Mouse (Mus musculus) spleen, adult 2 months (tissue): ENCODE data around the gene Ephb1. TPM values are rescaled to one million over a fixed set of nuclear protein-coding genes. Genes with fewer than 3 reads are reported as not detected.

ENCODE experiments used
- DNase-seq, 2 experiments: peaks; one replicate each; pipeline versions ENCODE4 v3.0.0 to v3.0.0-alpha.2; 2012 to 2021; ENCODE audit warnings: low spot score in 2 of 2, low read depth in 1 of 2
- H3K27ac ChIP-seq: fragments of 200-500 bp; 2 replicates; pipeline ENCODE4 v1.5.1; 2012; ENCODE audit warnings: low read length, inconsistent platforms; ENCODE audit not compliant: insufficient read depth
- H3K27me3 ChIP-seq: fragments of 200-500 bp; 2 replicates; pipeline ENCODE4 v1.6.1; 2012; ENCODE audit warnings: mild to moderate bottlenecking, moderate library complexity, low read length, inconsistent platforms; ENCODE audit not compliant: control insufficient read depth, insufficient read depth
- H3K36me3 ChIP-seq: fragments of 200-500 bp; 2 replicates; pipeline ENCODE4 v1.6.1; 2012; ENCODE audit warnings: mild to moderate bottlenecking, low read length, inconsistent platforms; ENCODE audit not compliant: control insufficient read depth, insufficient read depth
- H3K4me1 ChIP-seq: fragments of 200-500 bp; 2 replicates; pipeline ENCODE4 v1.6.1; 2011; ENCODE audit warnings: inconsistent platforms; ENCODE audit not compliant: control insufficient read depth, insufficient read depth, insufficient read length
- H3K4me3 ChIP-seq: fragments of 200-500 bp; 2 replicates; pipeline ENCODE4 v1.5.1; 2011; ENCODE audit warnings: mild to moderate bottlenecking, inconsistent platforms; ENCODE audit not compliant: insufficient read depth, insufficient read length; ENCODE audit errors: extremely low read depth
- CTCF ChIP-seq: fragments of 200-500 bp; IDR thresholded peaks from 2 replicates; pipeline ENCODE4 v1.5.1; 2011; ENCODE audit warnings: mild to moderate bottlenecking, inconsistent platforms; ENCODE audit not compliant: insufficient read depth, insufficient read length, insufficient replicate concordance; ENCODE audit errors: extremely low read depth
- POLR2A ChIP-seq: fragments of 200-500 bp; IDR thresholded peaks from 2 replicates; pipeline ENCODE4 v1.6.1; 2011; ENCODE audit warnings: low read depth, low read length, inconsistent platforms
- WGBS: fragments of 180-500 bp; shearing (Covaris S2); methylation state at CpG from one replicate; pipeline ENCODE4 v1.1.7; 2018; 5-methylcytosine and 5-hydroxymethylcytosine counted together
- polyA plus RNA-seq: library from polyadenylated mRNA; depleted of rRNA; stranded (reverse); fragments of >200 nt; gene quantifications from 2 replicates; pipeline ENCODE4 v1.2.3, GENCODE M21; 2012; rRNA removed

Gene Ephb1
- polyA plus RNA-seq, 1 experiment = 0.32 TPM

DNA sequence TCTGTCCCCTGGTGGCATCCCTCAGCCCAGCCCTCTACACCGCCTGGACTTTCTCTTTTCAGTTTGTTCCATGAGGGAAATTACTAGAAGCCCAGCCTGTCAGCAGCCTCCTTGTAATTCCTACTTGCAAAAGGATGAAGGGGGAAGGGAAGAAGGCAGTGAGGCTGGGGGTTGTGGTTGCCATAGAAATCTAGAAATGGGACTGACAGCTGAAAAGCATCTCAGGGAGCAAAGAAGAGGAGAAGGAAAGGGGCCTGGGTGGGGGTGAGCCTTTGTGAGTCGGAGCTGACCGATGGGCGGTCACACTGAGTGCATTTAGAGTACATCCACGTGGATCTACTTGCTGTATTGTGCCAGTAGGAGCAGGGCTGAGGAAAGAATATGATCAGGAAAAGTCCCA is 445.6 kb downstream of the Ephb1 start:
- WGBS = 79% methylated on average over 5 of the region's 5 CpGs
- H3K4me1 ChIP-seq = no peaks in the 10 kb centered on the region
- H3K36me3 ChIP-seq = no peaks in the 10 kb centered on the region

DNA sequence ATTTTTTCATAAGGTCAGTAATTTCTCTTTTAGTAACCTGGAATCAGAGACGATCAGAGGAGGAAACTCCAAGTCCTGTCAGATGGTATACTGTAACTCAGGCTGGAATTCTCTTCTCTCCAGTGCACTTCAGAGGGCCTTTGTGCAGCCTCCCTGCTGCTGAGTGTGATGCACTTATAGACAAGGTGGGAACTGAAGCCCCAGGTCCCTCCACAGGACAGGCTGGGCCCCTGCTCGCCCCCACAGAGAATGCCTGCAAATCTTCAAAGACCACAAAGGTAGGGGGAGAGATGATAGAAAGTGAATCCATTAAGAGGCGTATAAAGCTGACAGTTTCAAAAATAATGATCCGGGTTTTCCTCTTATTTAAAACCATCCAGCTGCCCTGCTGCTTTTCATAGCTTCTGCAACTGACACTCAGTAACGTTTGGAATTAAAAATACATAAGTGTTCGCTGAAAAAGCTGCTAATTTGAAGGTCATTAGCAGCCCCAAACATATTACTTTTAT is 446.7 kb downstream of the Ephb1 start:
- Histone ChIP-seq H3K36me3 (no peaks in the 10 kb centered on the region), H3K4me1 (no peaks in the 10 kb centered on the region), H3K27me3 (no peaks in the 10 kb centered on the region), H3K4me3 (no peak overlapping the region), H3K27ac (no peak overlapping the region)
- DNase-seq = no peak
- no peak for TF ChIP-seq POLR2A
- TF ChIP-seq CTCF = no peak
- WGBS = 65% methylated on average over 6 of the region's 6 CpGs

More for the DNA sequence above, 445.6 kb downstream of the Ephb1 start:
- DNase-seq = no peak
- H3K4me3 ChIP-seq = no peak overlapping the region
- H3K27ac ChIP-seq = no peak overlapping the region
- H3K27me3 ChIP-seq = no peaks in the 10 kb centered on the region
- no peak for TF ChIP-seq CTCF
- TF ChIP-seq POLR2A = no peak

- DNase-seq = no peak
- Histone ChIP-seq H3K27ac (no peak overlapping the region), H3K4me3 (no peak overlapping the region), H3K4me1 (no peaks in the 10 kb centered on the region), H3K36me3 (no peaks in the 10 kb centered on the region), H3K27me3 (no peaks in the 10 kb centered on the region)
- 88% methylated on average over 3 of the region's 3 CpGs for WGBS
- TF ChIP-seq POLR2A (no peak), CTCF (no peak)
These were observed 451.1 kb downstream of the Ephb1 start for GRCm38 (mm10) chr9:101903406-101903805.

DNA sequence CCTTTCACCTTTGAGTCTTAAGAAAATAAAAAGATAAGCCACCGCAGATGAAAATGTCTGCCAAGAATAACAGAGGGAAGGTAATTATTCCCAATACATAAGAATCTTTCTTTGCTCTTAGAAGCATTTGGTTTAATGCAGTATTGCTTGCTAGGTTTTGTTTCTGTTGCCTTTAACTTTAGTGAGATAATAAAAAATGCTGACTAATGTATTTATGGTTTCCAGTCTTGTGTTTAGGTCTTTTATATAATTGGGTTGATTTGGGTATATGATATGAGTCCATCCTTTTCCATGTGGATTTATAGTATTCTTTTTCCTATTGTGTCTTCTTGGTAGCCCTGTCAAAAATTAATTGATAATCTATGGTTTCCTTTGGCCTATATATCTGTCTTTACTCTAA is 456.6 kb downstream of the Ephb1 start:
- Histone ChIP-seq H3K27ac (no peak overlapping the region), H3K36me3 (no peaks in the 10 kb centered on the region), H3K4me1 (no peaks in the 10 kb centered on the region), H3K27me3 (no peaks in the 10 kb centered on the region), H3K4me3 (no peak overlapping the region)
- 91% methylated on average over 1 of the region's 1 CpGs for WGBS
- DNase-seq = no peak
- TF ChIP-seq POLR2A (no peak), CTCF (no peak)

DNA sequence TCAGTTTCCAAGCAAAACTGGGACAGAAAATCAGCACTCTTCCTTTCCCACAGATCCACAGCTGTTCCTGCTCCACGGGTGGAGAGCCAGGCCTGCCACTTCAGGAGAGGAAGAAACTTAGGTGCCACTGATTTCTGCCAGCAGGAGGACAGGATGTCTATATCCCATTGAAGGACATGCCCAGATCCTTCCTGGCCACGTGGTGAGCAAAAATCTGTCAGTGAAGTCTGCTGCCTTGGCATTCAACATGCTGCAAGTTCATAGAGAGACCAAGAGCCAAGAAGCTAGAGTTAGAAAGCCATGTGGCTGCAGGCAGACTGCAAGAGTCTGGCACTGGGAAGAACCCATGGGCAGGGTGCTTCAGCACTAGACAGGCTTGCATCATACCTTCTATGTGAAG is 471.2 kb downstream of the Ephb1 start:
- Histone ChIP-seq H3K27ac (no peak overlapping the region), H3K36me3 (no peaks in the 10 kb centered on the region), H3K4me1 (no peaks in the 10 kb centered on the region), H3K4me3 (no peak overlapping the region), H3K27me3 (no peaks in the 10 kb centered on the region)
- TF ChIP-seq POLR2A (no peak), CTCF (no peak)
- no peak for DNase-seq
- WGBS = 48% methylated on average over 2 of the region's 2 CpGs

DNA sequence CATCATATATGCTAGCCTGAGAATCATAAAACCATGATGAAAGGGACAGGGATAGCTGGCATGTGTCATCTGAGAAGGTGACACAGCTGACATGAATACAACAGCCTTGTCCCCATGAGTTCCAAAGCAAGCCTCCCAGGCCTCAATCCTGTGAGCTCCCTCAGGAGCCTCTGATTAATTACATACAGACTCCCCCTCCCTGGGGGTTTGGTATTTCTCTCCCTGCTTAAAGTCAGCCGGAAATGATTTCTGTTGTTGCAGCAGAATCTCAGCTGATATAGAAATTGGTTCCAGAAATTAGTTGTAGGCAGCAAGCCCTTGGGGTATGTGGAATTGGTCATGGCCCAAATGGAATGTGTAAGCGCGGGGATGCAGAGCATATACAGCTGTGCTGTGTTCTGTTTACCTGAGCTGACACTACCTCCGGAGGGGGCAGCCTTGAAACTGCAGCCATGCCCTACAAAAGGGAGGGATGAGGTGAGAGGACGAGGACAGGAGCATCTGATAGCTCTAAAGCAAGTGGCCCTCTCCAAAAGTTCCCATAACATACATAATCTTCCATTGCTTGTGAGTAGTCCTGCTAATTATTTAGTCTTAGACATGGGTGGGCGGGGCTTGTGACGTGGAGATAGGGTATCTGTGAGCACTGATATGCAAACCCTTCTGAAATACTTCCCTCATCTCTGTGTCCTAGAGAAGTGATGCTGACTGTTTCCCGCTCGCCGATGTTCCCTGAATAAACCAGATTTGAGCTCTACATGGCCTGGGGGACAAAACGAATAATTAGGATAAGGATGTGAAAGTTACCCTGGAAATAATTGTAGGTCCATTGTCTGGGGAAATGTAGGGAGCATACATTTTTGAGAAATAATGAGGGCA is 477.1 kb downstream of the Ephb1 start:
- DNase-seq = no peak
- Histone ChIP-seq H3K36me3 (no peaks in the 10 kb centered on the region), H3K4me3 (no peak overlapping the region), H3K4me1 (no peaks in the 10 kb centered on the region), H3K27ac (no peak overlapping the region), H3K27me3 (no peaks in the 10 kb centered on the region)
- TF ChIP-seq CTCF (no peak), POLR2A (no peak)
- WGBS = 86% methylated on average over 11 of the region's 11 CpGs

DNA sequence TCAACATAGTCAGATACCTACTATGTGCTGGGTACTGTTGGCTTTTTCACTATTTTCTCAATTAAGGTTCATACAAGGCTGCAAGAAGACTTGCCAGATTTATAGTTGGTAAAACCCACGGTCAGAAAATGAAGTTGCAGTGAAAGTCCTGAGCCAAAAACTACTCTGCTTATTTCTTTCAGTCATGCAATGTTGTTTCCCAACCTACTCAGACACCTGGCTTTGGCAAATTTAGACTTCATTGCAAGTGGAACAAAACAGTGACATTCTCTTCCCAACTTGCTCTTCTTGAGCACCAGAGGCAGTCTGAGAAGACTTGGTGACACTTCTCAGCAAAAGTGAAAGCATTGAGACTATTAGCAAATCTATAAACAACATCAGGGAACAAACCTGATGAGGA is 479.2 kb downstream of the Ephb1 start:
- WGBS = 67% methylated on average over 1 of the region's 1 CpGs
- no peaks in the 10 kb centered on the region for H3K36me3 ChIP-seq
- no peak overlapping the region for H3K4me3 ChIP-seq
- no peaks in the 10 kb centered on the region for H3K4me1 ChIP-seq
- no peak for TF ChIP-seq CTCF
- no peak for TF ChIP-seq POLR2A
- no peaks in the 10 kb centered on the region; the same call in 1 of the 2 replicates for H3K27me3 ChIP-seq
- no peak overlapping the region for H3K27ac ChIP-seq
- DNase-seq = no peak

Other genes with a start within 250 kb of the Ephb1 start
- gene Ky, start 151.1 kb upstream of the Ephb1 start, polyA plus RNA-seq = 0.16 and 0.29 TPM in 2 replicates